Mouse (Mus musculus): Measurements from ENCODE around the gene Ddx24. TPM values are rescaled to one million over a fixed set of nuclear protein-coding genes. Genes with fewer than 3 reads are reported as not detected.

The Ddx24 gene
- polyA plus RNA-seq, 1 experiment from 2014 or later, result 91.4 TPM

- peaks cover 38% of the 10 kb centered on the region for H3K36me3 ChIP-seq (ENCODE audit: control insufficient read depth, insufficient read depth, low read length)
- WGBS, result 89% methylated on average over 18 of the region's 18 CpGs
- ATAC-seq (ENCODE audit: insufficient number of reproducible peaks, insufficient read depth, low FRiP score, low read depth), result no peak
Observed at GRCm38 (mm10) chr12:103404131-103404530, 21.5 kb downstream of the Ddx24 start.

GRCm38 (mm10) chr12:103396751-103397150, 28.9 kb downstream of the Ddx24 start:
- H3K27me3 ChIP-seq (ENCODE audit: control insufficient read depth, insufficient read depth, low read length), result no peaks in the 10 kb centered on the region
- H3K4me3 ChIP-seq (ENCODE audit: low read depth, low read length), result no peak overlapping the region
- H3K9me3 ChIP-seq (ENCODE audit: control insufficient read depth, low read depth, low read length), result no peaks in the 10 kb centered on the region
- H3K36me3 ChIP-seq (ENCODE audit: control insufficient read depth, insufficient read depth, low read length), result no peaks in the 10 kb centered on the region; the same call in 1 of the 2 replicates
- no peaks in the 10 kb centered on the region for H3K4me1 ChIP-seq (ENCODE audit: control insufficient read depth, insufficient read depth, low read length)
- no peak overlapping the region for H3K27ac ChIP-seq (ENCODE audit: low read length)
- no peak for ATAC-seq (ENCODE audit: insufficient number of reproducible peaks, insufficient read depth, low FRiP score, low read depth)
- H3K9ac ChIP-seq (replicated peaks; ENCODE audit: low read depth, low read length), result no peak overlapping the region
- WGBS, result 65% methylated on average over 7 of the region's 7 CpGs
- no peak overlapping the region for H3K4me2 ChIP-seq (replicated peaks; ENCODE audit: low read depth, low read length)

More at GRCm38 (mm10) chr12:103404131-103404530, 21.5 kb downstream of the Ddx24 start:
- no peak overlapping the region for H3K27ac ChIP-seq (ENCODE audit: low read length)
- H3K9ac ChIP-seq (replicated peaks; ENCODE audit: low read depth, low read length), result no peak overlapping the region
- H3K27me3 ChIP-seq (ENCODE audit: control insufficient read depth, insufficient read depth, low read length), result no peaks in the 10 kb centered on the region
- H3K4me2 ChIP-seq (replicated peaks; ENCODE audit: low read depth, low read length), result no peak overlapping the region
- H3K4me1 ChIP-seq (ENCODE audit: control insufficient read depth, insufficient read depth, low read length), result no peaks in the 10 kb centered on the region
- H3K4me3 ChIP-seq (ENCODE audit: low read depth, low read length), result no peak overlapping the region
- no peaks in the 10 kb centered on the region for H3K9me3 ChIP-seq (ENCODE audit: control insufficient read depth, low read depth, low read length)

- Histone ChIP-seq H3K4me3 (ENCODE audit: low read depth, low read length) (no peak overlapping the region), H3K9ac (replicated peaks; ENCODE audit: low read depth, low read length) (no peak overlapping the region), H3K27me3 (ENCODE audit: control insufficient read depth, insufficient read depth, low read length) (no peaks in the 10 kb centered on the region), H3K27ac (ENCODE audit: low read length) (no peak overlapping the region), H3K9me3 (ENCODE audit: control insufficient read depth, low read depth, low read length) (no peaks in the 10 kb centered on the region), H3K4me1 (ENCODE audit: control insufficient read depth, insufficient read depth, low read length) (no peaks in the 10 kb centered on the region), H3K36me3 (ENCODE audit: control insufficient read depth, insufficient read depth, low read length) (no peaks in the 10 kb centered on the region; the same call in 1 of the 2 replicates), H3K4me2 (replicated peaks; ENCODE audit: low read depth, low read length) (no peak overlapping the region)
- 62% methylated on average over 12 of the region's 12 CpGs for WGBS
- ATAC-seq (ENCODE audit: insufficient number of reproducible peaks, insufficient read depth, low FRiP score, low read depth), result no peak
Observed at GRCm38 (mm10) chr12:103395486-103396275, 29.9 kb downstream of the Ddx24 start.

- H3K27ac ChIP-seq (ENCODE audit: low read length), result no peak overlapping the region
- H3K4me1 ChIP-seq (ENCODE audit: control insufficient read depth, insufficient read depth, low read length), result no peaks in the 10 kb centered on the region
- ATAC-seq (ENCODE audit: insufficient number of reproducible peaks, insufficient read depth, low FRiP score, low read depth), result peak; percentile 54; the same call in 1 of the 2 replicates
- H3K9ac ChIP-seq (replicated peaks; ENCODE audit: low read depth, low read length), result no peak overlapping the region
- H3K9me3 ChIP-seq (ENCODE audit: control insufficient read depth, low read depth, low read length), result no peaks in the 10 kb centered on the region
- no peaks in the 10 kb centered on the region for H3K36me3 ChIP-seq (ENCODE audit: control insufficient read depth, insufficient read depth, low read length)
- H3K27me3 ChIP-seq (ENCODE audit: control insufficient read depth, insufficient read depth, low read length), result no peaks in the 10 kb centered on the region
- H3K4me3 ChIP-seq (ENCODE audit: low read depth, low read length), result no peak overlapping the region
- no peak overlapping the region for H3K4me2 ChIP-seq (replicated peaks; ENCODE audit: low read depth, low read length)
- 25% methylated on average over 6 of the region's 6 CpGs for WGBS
Observed at GRCm38 (mm10) chr12:103393528-103393927, 32.1 kb downstream of the Ddx24 start.

DNA sequence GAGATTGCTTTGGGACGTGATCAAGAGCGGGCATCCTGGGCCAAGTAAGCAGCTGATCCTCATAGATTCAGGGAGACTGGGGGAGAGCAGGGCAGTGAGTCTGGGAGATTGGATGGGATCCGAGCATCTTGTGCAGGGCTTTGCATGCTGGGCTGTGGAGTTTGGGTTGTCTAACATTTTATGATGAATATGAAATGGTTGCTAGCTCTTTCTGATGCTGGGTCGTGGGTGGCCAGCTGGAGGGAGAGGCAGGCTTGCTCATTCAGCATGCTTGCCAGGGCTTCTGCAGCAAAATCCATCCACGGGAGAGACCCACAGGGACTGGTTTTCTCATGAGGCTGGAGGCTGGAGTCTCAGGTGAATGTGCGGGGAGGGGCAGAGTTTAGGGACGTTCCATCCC, 34.5 kb downstream of the Ddx24 start:
- Histone ChIP-seq H3K27ac (ENCODE audit: low read length) (no peak overlapping the region), H3K36me3 (ENCODE audit: control insufficient read depth, insufficient read depth, low read length) (no peaks in the 10 kb centered on the region), H3K27me3 (ENCODE audit: control insufficient read depth, insufficient read depth, low read length) (no peaks in the 10 kb centered on the region), H3K4me2 (replicated peaks; ENCODE audit: low read depth, low read length) (no peak overlapping the region), H3K9me3 (ENCODE audit: control insufficient read depth, low read depth, low read length) (no peaks in the 10 kb centered on the region), H3K4me3 (ENCODE audit: low read depth, low read length) (no peak overlapping the region), H3K9ac (replicated peaks; ENCODE audit: low read depth, low read length) (no peak overlapping the region), H3K4me1 (ENCODE audit: control insufficient read depth, insufficient read depth, low read length) (no peaks in the 10 kb centered on the region)
- 58% methylated on average over 7 of the region's 7 CpGs for WGBS
- no peak for ATAC-seq (ENCODE audit: insufficient number of reproducible peaks, insufficient read depth, low FRiP score, low read depth)

DNA sequence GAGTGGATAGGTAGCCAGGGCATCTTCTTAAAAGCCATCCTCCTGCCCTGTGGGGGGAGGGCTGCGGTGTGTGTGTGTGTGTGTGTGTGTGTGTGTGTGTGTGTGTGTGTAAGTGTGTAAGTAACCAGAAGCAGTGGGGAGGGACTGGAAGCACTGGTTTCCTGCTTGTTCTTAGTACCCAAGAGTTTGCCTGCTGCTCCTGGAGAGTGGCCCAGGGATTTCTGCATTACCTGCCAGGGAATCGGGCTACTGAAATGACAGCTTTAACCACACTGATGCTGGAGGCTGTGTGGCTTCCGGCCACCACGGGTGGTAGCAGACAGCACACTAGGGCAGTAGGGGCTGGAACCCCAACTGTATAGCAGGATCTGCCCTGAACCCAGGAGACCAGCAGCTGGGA, 35.6 kb downstream of the Ddx24 start:
- ATAC-seq (ENCODE audit: insufficient number of reproducible peaks, insufficient read depth, low FRiP score, low read depth), result no peak
- Histone ChIP-seq H3K4me3 (ENCODE audit: low read depth, low read length) (no peak overlapping the region), H3K4me2 (replicated peaks; ENCODE audit: low read depth, low read length) (no peak overlapping the region), H3K4me1 (ENCODE audit: control insufficient read depth, insufficient read depth, low read length) (no peaks in the 10 kb centered on the region), H3K36me3 (ENCODE audit: control insufficient read depth, insufficient read depth, low read length) (no peaks in the 10 kb centered on the region), H3K9ac (replicated peaks; ENCODE audit: low read depth, low read length) (no peak overlapping the region), H3K27me3 (ENCODE audit: control insufficient read depth, insufficient read depth, low read length) (no peaks in the 10 kb centered on the region), H3K9me3 (ENCODE audit: control insufficient read depth, low read depth, low read length) (no peaks in the 10 kb centered on the region), H3K27ac (ENCODE audit: low read length) (no peak overlapping the region)
- WGBS, result 66% methylated on average over 4 of the region's 4 CpGs

- no peak overlapping the region for H3K27ac ChIP-seq (ENCODE audit: low read length)
- WGBS, result 77% methylated on average over 2 of the region's 2 CpGs
Observed at GRCm38 (mm10) chr12:103389348-103389727, 36.3 kb downstream of the Ddx24 start.

DNA sequence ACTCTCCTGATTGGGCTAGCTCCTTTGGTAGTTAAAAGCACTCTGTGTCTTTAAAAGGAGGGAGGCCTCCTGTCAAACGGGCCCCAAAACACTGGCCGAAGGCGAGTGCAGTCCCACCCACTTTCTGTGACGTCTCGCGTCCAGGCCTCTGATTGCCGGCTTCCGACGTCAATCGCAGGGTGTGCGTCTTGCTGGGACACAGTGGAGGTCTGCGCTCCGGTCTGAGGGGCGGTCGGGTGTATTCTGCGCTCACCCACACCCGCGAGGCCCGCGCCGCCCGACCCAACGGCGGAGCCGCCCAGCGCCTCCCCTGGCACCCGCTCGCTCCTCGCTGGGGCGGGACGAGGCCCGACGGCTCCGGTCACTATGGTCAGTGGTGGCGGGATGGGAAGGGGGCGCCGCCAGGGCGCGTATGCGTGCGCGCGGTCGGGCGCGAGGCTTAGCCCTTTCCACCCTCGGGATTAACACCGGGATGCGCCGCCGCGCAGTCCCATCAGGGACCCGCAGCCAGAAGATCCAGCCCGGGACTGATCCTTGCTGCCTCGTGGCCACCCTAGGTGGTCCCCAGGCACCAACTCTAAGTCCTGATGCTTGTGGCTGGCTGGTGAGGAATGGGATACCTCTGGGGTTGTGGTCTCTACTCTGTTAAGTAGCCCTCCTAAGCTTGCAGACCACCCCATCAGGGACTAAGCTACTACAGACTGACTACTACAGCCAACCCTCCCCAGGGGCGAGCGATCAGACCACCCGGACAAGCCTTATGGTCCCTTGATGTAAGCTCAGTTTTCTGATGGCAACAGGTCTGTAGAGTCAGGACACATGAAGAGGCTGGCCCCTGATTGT, 36.9 kb downstream of the Ddx24 start, which contains the start of gene Otub2:
Gene Otub2 (plus strand): TSS at position 178 of the 843 bp plus-strand sequence.
- H3K4me3 ChIP-seq (ENCODE audit: low read depth, low read length), result peak within 1 kb of the TSS; percentile 61
- H3K4me2 ChIP-seq (replicated peaks; ENCODE audit: low read depth, low read length), result peak within 1 kb of the TSS; percentile 61
- H3K27me3 ChIP-seq (ENCODE audit: control insufficient read depth, insufficient read depth, low read length), result no peaks in the 10 kb centered on the region
- H3K27ac ChIP-seq (ENCODE audit: low read length), result no peak within 1 kb of the TSS
- under 1% methylated on average over 58 of the region's 58 CpGs for WGBS
- H3K9me3 ChIP-seq (ENCODE audit: control insufficient read depth, low read depth, low read length), result no peaks in the 10 kb centered on the region
- no peaks in the 10 kb centered on the region for H3K36me3 ChIP-seq (ENCODE audit: control insufficient read depth, insufficient read depth, low read length)
- no peaks in the 10 kb centered on the region for H3K4me1 ChIP-seq (ENCODE audit: control insufficient read depth, insufficient read depth, low read length)
- H3K9ac ChIP-seq (replicated peaks; ENCODE audit: low read depth, low read length), result peak within 1 kb of the TSS; percentile 67
- ATAC-seq (ENCODE audit: insufficient number of reproducible peaks, insufficient read depth, low FRiP score, low read depth), result peak; percentile 98

More at GRCm38 (mm10) chr12:103389348-103389727, 36.3 kb downstream of the Ddx24 start:
- H3K9ac ChIP-seq (replicated peaks; ENCODE audit: low read depth, low read length), result peak overlapping the region; percentile 67
- no peaks in the 10 kb centered on the region for H3K9me3 ChIP-seq (ENCODE audit: control insufficient read depth, low read depth, low read length)
- ATAC-seq (ENCODE audit: insufficient number of reproducible peaks, insufficient read depth, low FRiP score, low read depth), result no peak
- H3K27me3 ChIP-seq (ENCODE audit: control insufficient read depth, insufficient read depth, low read length), result no peaks in the 10 kb centered on the region
- H3K4me2 ChIP-seq (replicated peaks; ENCODE audit: low read depth, low read length), result peak overlapping the region; percentile 61
- no peaks in the 10 kb centered on the region for H3K36me3 ChIP-seq (ENCODE audit: control insufficient read depth, insufficient read depth, low read length)
- H3K4me3 ChIP-seq (ENCODE audit: low read depth, low read length), result peak overlapping the region; percentile 61
- H3K4me1 ChIP-seq (ENCODE audit: control insufficient read depth, insufficient read depth, low read length), result no peaks in the 10 kb centered on the region

Data from stomach, embryonic 14.5 days (tissue).